Mouse (Mus musculus) stomach, postnatal 0 days (tissue): ENCODE data around the gene Nsd2. TPM values are rescaled to one million over a fixed set of nuclear protein-coding genes. Genes with fewer than 3 reads are reported as not detected.

Source experiments
- ATAC-seq: fragments of 200-750 bp; cut with Nextera tagmentation; 2 replicates; pipeline ENCODE4 v1.8.0; 2017; ENCODE audit not compliant: low FRiP score, low TSS enrichment
- DNase-seq: peaks from one replicate; pipeline ENCODE4 v3.0.0-alpha.2; 2016; ENCODE audit warnings: low spot score
- H3K27ac ChIP-seq: fragments of 300-500 bp; sonication (generic); replicated peaks from 2 replicates; pipeline ENCODE4 v1.5.1; 2014; ENCODE audit warnings: mild to moderate bottlenecking, control low read depth
- H3K27me3 ChIP-seq: fragments of 300-500 bp; sonication (generic); 2 replicates; pipeline ENCODE4 v1.6.1; 2014; ENCODE audit warnings: low read length; ENCODE audit not compliant: control insufficient read depth, insufficient read depth
- H3K36me3 ChIP-seq: fragments of 300-500 bp; sonication (generic); 2 replicates; pipeline ENCODE4 v1.6.1; 2014; ENCODE audit warnings: low read length, mixed read lengths; ENCODE audit not compliant: control insufficient read depth, insufficient read depth
- H3K4me1 ChIP-seq: fragments of 300-500 bp; sonication (generic); replicated peaks from 2 replicates; pipeline ENCODE4 v1.6.1; 2014; ENCODE audit warnings: antibody characterized with exemption; ENCODE audit not compliant: control insufficient read depth, insufficient read depth
- H3K4me2 ChIP-seq: fragments of 300-500 bp; sonication (generic); replicated peaks from 2 replicates; pipeline ENCODE4 v1.6.1; 2014; ENCODE audit warnings: low read depth, mild to moderate bottlenecking, control low read depth, moderate library complexity
- H3K4me3 ChIP-seq: fragments of 300-500 bp; sonication (generic); 2 replicates; pipeline ENCODE4 v1.5.1; 2014; ENCODE audit warnings: low read depth, low read length, control low read depth
- H3K9ac ChIP-seq: fragments of 300-500 bp; sonication (generic); 2 replicates; pipeline ENCODE4 v1.6.1; 2014; ENCODE audit warnings: mild to moderate bottlenecking, low read length, control low read depth, mixed read lengths
- H3K9me3 ChIP-seq: fragments of 300-500 bp; sonication (generic); 2 replicates; pipeline ENCODE4 v1.6.1; 2016; ENCODE audit warnings: low read length; ENCODE audit not compliant: control insufficient read depth
- CTCF ChIP-seq: IDR thresholded peaks from 2 replicates; pipeline ENCODE4 v1.5.1; 2016; ENCODE audit warnings: antibody characterized with exemption, low read depth, mild to moderate bottlenecking, moderate library complexity
- EP300 ChIP-seq: optimal IDR thresholded peaks from 2 replicates; pipeline ENCODE3; 2016; ENCODE audit warnings: antibody characterized with exemption
- WGBS: fragments of 180-500 bp; shearing (Covaris S2); extraction: QIAGEN DNeasy Blood & Tissue Kit; methylation state at CpG from one replicate; pipeline ENCODE4 v1.1.7; 2014; 5-methylcytosine and 5-hydroxymethylcytosine counted together
- polyA plus RNA-seq: library from polyadenylated mRNA; unstranded; fragments of >200 nt; fragmentation: Nextera tagmentation; extraction: Ambion mirVana; gene quantifications from 2 replicates; pipeline ENCODE4 v1.2.1, GENCODE M21; 2015

Gene Nsd2
- polyA plus RNA-seq, 1 experiment from 2014 or later, result 10.3 TPM

DNA sequence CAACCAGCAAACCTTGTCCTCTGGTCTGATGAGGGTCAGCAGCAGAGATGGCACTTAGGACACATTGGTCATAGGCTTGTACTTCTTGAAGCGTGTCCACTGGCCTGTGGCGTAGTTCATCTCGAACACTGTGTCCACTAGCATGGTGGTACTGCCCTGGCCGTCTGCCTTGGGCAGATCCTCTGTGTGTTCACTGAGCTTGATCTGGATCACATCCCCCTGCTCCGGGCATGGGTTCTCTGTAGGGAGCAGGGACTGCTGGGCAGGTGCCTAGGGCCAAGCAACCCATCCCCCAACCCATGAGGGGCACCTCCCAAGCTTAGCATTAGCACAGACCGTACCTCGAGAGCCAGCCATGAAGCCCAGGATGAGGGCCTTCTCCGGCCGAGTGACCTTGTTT lies 78.1 kb downstream of the Nsd2 start:
- Histone ChIP-seq H3K4me3 (no peak overlapping the region), H3K9ac (no peak overlapping the region), H3K27ac (no peak overlapping the region), H3K36me3 (peaks cover 45% of the 10 kb centered on the region), H3K4me2 (no peak overlapping the region), H3K27me3 (no peaks in the 10 kb centered on the region), H3K9me3 (no peaks in the 10 kb centered on the region), H3K4me1 (no peaks in the 10 kb centered on the region)
- WGBS, result 84% methylated on average over 9 of the region's 9 CpGs
- TF ChIP-seq EP300, result no peak
- TF ChIP-seq CTCF, result no peak
- DNase-seq (no peak), ATAC-seq (no peak)

- no peak for TF ChIP-seq CTCF
- no peak for TF ChIP-seq EP300
- H3K4me2 ChIP-seq, result no peak overlapping the region
- no peak overlapping the region for H3K9ac ChIP-seq
- no peaks in the 10 kb centered on the region for H3K27me3 ChIP-seq
- no peak overlapping the region for H3K4me3 ChIP-seq
- no peaks in the 10 kb centered on the region for H3K9me3 ChIP-seq
- DNase-seq (no peak), ATAC-seq (0 out of 2 replicates have a peak, but pooled peaks have one; percentile 24)
- no peaks in the 10 kb centered on the region for H3K4me1 ChIP-seq
- peaks cover 42% of the 10 kb centered on the region for H3K36me3 ChIP-seq
- 93% methylated on average over 3 of the region's 3 CpGs for WGBS
- no peak overlapping the region for H3K27ac ChIP-seq
Measured at GRCm38 (mm10) chr5:33899245-33899644, 78.7 kb downstream of the Nsd2 start.

- no peak for ATAC-seq
- Histone ChIP-seq H3K9ac (no peak overlapping the region), H3K27me3 (no peaks in the 10 kb centered on the region), H3K4me1 (no peaks in the 10 kb centered on the region), H3K27ac (no peak overlapping the region), H3K36me3 (peaks cover 38% of the 10 kb centered on the region), H3K4me3 (no peak overlapping the region), H3K9me3 (no peaks in the 10 kb centered on the region), H3K4me2 (no peak overlapping the region)
- DNase-seq, result no peak
- no peak for TF ChIP-seq EP300
- TF ChIP-seq CTCF, result no peak
- 87% methylated on average over 3 of the region's 3 CpGs for WGBS
Measured at GRCm38 (mm10) chr5:33900101-33900500, 79.6 kb downstream of the Nsd2 start.

- H3K27ac ChIP-seq, result no peak overlapping the region
- H3K9ac ChIP-seq, result no peak overlapping the region
- H3K4me1 ChIP-seq, result no peaks in the 10 kb centered on the region
- peaks cover 33% of the 10 kb centered on the region for H3K36me3 ChIP-seq
- no peak for TF ChIP-seq CTCF
- no peak for TF ChIP-seq EP300
- H3K27me3 ChIP-seq, result no peaks in the 10 kb centered on the region
- no peak for DNase-seq
- H3K4me3 ChIP-seq, result no peak overlapping the region
- no peak overlapping the region for H3K4me2 ChIP-seq
- no peak for ATAC-seq
- no peaks in the 10 kb centered on the region for H3K9me3 ChIP-seq
- WGBS, result 94% methylated on average over 9 of the region's 9 CpGs
Measured at GRCm38 (mm10) chr5:33900701-33901263, 80.3 kb downstream of the Nsd2 start.

DNA sequence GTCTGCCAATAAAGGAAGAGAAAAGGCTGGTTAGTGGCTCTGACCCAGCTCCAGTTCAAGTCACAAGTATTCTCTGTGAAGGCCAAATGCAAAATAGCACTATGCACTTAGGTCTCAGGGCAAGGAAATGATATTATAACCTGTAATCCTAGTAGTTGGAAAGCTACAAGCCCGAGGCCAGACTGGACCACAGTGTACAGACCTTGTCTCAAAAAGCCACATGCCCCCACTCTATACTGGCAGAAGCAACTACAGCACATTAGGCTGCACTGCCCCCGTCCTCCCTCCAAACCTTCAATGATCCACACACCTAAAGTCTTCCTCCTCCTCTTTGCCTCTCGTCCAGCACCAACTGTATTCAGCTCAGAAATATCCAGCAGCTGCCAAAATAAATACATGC lies 80.8 kb downstream of the Nsd2 start:
- H3K27me3 ChIP-seq, result no peaks in the 10 kb centered on the region
- H3K4me1 ChIP-seq, result no peaks in the 10 kb centered on the region
- no peak for DNase-seq
- H3K36me3 ChIP-seq, result peaks cover 32% of the 10 kb centered on the region
- H3K9me3 ChIP-seq, result no peaks in the 10 kb centered on the region
- H3K9ac ChIP-seq, result no peak overlapping the region
- TF ChIP-seq EP300 (no peak), CTCF (no peak)
- no peak overlapping the region for H3K27ac ChIP-seq
- no peak for ATAC-seq
- no peak overlapping the region for H3K4me2 ChIP-seq
- H3K4me3 ChIP-seq, result no peak overlapping the region
- 86% methylated on average over 3 of the region's 3 CpGs for WGBS

DNA sequence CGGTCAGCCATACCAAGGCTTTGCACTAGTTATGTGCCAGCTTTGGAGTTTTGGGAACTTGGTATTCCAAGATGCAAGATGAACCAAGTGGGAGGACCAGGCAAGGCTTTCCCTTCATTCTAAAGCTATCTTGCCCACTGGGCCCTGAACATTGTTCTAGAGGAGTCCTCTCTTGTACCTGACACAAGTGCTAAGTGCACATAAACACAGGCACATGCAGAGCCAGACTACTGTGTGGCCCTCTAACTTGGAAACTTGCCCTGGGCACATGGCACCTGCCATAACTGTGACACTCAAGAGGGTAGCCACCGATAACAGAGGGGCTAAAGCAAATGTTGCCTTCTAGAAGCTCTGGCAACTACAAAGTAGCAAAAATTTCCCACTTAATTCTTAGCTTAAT lies 82.2 kb downstream of the Nsd2 start:
- no peaks in the 10 kb centered on the region for H3K27me3 ChIP-seq
- H3K27ac ChIP-seq, result no peak overlapping the region
- peaks cover 28% of the 10 kb centered on the region for H3K36me3 ChIP-seq
- H3K4me2 ChIP-seq, result no peak overlapping the region
- TF ChIP-seq EP300 (no peak), CTCF (no peak)
- 90% methylated on average over 2 of the region's 2 CpGs for WGBS
- no peak overlapping the region for H3K9ac ChIP-seq
- no peaks in the 10 kb centered on the region for H3K4me1 ChIP-seq
- H3K4me3 ChIP-seq, result no peak overlapping the region
- ATAC-seq (no peak), DNase-seq (no peak)
- H3K9me3 ChIP-seq, result no peaks in the 10 kb centered on the region
